Mouse (Mus musculus) cerebellum, postnatal 25 days (tissue): ENCODE results near the gene Pkp2.

ENCODE experiments used
- DNase-seq, 2 experiments: peaks; one replicate each; pipeline ENCODE4 v3.0.0; 2021; ENCODE audit warnings: mixed read lengths in 2 of 2

The Pkp2 gene

GRCm38 (mm10) chr16:16262436-16262835 is 49.3 kb downstream of the Pkp2 start:
- no peak for DNase-seq

GRCm38 (mm10) chr16:16272978-16273377 is 59.9 kb downstream of the Pkp2 start:
- DNase-seq = no peak

- no peak for DNase-seq
Measured at GRCm38 (mm10) chr16:16273752-16274151, 60.6 kb downstream of the Pkp2 start.

- DNase-seq = peak; percentile 96
Measured at GRCm38 (mm10) chr16:16302369-16303137, 89.4 kb downstream of the Pkp2 start, which contains the start of gene Yars2. TSS of gene Yars2 (plus strand) at chr16:16302965.

- DNase-seq = peak; percentile 68 to 72
Measured at GRCm38 (mm10) chr16:16303138-16303827, 90.2 kb downstream of the Pkp2 start.

- no peak for DNase-seq
Measured at GRCm38 (mm10) chr16:16303888-16304287, 90.8 kb downstream of the Pkp2 start.

- no peak for DNase-seq
Measured at GRCm38 (mm10) chr16:16311319-16311718, 98.2 kb downstream of the Pkp2 start.
